Mouse (Mus musculus) bone marrow macrophage, adult 2 months (primary cell): ENCODE measurements at regions not wholly inside any gene's neighbourhood (a gene's known extent, or its start where the extent isn't known, plus 50 kb on each side); places are given as distances from the start of the nearest gene placed in this dataset.

ENCODE experiments used
- H3K27ac ChIP-seq: 2 replicates; pipeline ENCODE4 v1.5.1; 2012; ENCODE audit warnings: low read depth, low read length; ENCODE audit not compliant: insufficient read depth
- H3K4me1 ChIP-seq: 2 replicates; pipeline ENCODE4 v1.6.1; 2012; ENCODE audit warnings: low read length; ENCODE audit not compliant: control insufficient read depth, insufficient read depth
- H3K4me3 ChIP-seq: 2 replicates; pipeline ENCODE4 v1.5.1; 2012; ENCODE audit warnings: mild to moderate bottlenecking, low read length, moderate library complexity; ENCODE audit not compliant: insufficient read depth
- CTCF ChIP-seq: IDR thresholded peaks from 2 replicates; pipeline ENCODE4 v1.5.1; 2012; ENCODE audit warnings: low read depth, mild to moderate bottlenecking, low read length, moderate library complexity
- POLR2A ChIP-seq: IDR thresholded peaks from 2 replicates; pipeline ENCODE4 v1.6.1; 2012; ENCODE audit warnings: mild to moderate bottlenecking, low read depth, low read length, borderline replicate concordance

GRCm38 (mm10) chr14:103913453-103913852, 69.3 kb upstream of the Ednrb start:
- TF ChIP-seq POLR2A (no peak), CTCF (no peak)
- H3K27ac ChIP-seq, result no peak overlapping the region
- H3K4me3 ChIP-seq, result no peak overlapping the region
- H3K4me1 ChIP-seq, result no peaks in the 10 kb centered on the region

GRCm38 (mm10) chr14:103911707-103912106, 67.5 kb upstream of the Ednrb start:
- no peak for TF ChIP-seq POLR2A
- no peak for TF ChIP-seq CTCF
- Histone ChIP-seq H3K4me1 (no peaks in the 10 kb centered on the region), H3K27ac (no peak overlapping the region), H3K4me3 (no peak overlapping the region)

GRCm38 (mm10) chr14:103911280-103911679, 67.1 kb upstream of the Ednrb start:
- no peaks in the 10 kb centered on the region for H3K4me1 ChIP-seq
- no peak overlapping the region for H3K27ac ChIP-seq
- no peak overlapping the region for H3K4me3 ChIP-seq
- TF ChIP-seq POLR2A (no peak), CTCF (no peak)

- Histone ChIP-seq H3K27ac (no peak overlapping the region), H3K4me1 (no peaks in the 10 kb centered on the region), H3K4me3 (no peak overlapping the region)
- TF ChIP-seq CTCF, result no peak
- TF ChIP-seq POLR2A, result no peak
These were observed 62.3 kb upstream of the Ednrb start for GRCm38 (mm10) chr14:103906417-103907070.

- TF ChIP-seq CTCF (no peak), POLR2A (no peak)
- no peak overlapping the region for H3K4me3 ChIP-seq
- H3K4me1 ChIP-seq, result peaks cover 15% of the 10 kb centered on the region
- no peak overlapping the region for H3K27ac ChIP-seq
These were observed 56.6 kb upstream of the Ednrb start for GRCm38 (mm10) chr14:103900817-103901216.

GRCm38 (mm10) chr14:103899111-103899814, 55.1 kb upstream of the Ednrb start:
- Histone ChIP-seq H3K4me1 (peaks cover 15% of the 10 kb centered on the region), H3K4me3 (0 out of 2 replicates have a peak overlapping the region, but pooled peaks have one; percentile 2), H3K27ac (no peak overlapping the region)
- no peak for TF ChIP-seq CTCF
- no peak for TF ChIP-seq POLR2A

- H3K4me3 ChIP-seq, result 0 out of 2 replicates have a peak overlapping the region, but pooled peaks have one; percentile 2
- H3K4me1 ChIP-seq, result peaks cover 15% of the 10 kb centered on the region
- no peak overlapping the region for H3K27ac ChIP-seq
- TF ChIP-seq CTCF, result no peak
- no peak for TF ChIP-seq POLR2A
These were observed 54.5 kb upstream of the Ednrb start for GRCm38 (mm10) chr14:103898689-103899088.

- no peak for TF ChIP-seq CTCF
- TF ChIP-seq POLR2A, result no peak
- peaks cover 13% of the 10 kb centered on the region for H3K4me1 ChIP-seq
- no peak overlapping the region for H3K27ac ChIP-seq
- H3K4me3 ChIP-seq, result no peak overlapping the region
These were observed 51.1 kb upstream of the Ednrb start for GRCm38 (mm10) chr14:103895261-103895660.
